Mouse (Mus musculus) forebrain, embryonic 11.5 days (tissue): ENCODE data around the gene Helt. TPM values are rescaled to one million over a fixed set of nuclear protein-coding genes. Genes with fewer than 3 reads are reported as not detected.

ENCODE experiments used
- ATAC-seq: fragments of 200-750 bp; cut with Nextera tagmentation; replicated peaks from 2 replicates; pipeline ENCODE4 v1.8.0; 2017; ENCODE audit warnings: moderate TSS enrichment; ENCODE audit not compliant: low FRiP score
- DNase-seq: peaks from one replicate; pipeline ENCODE4 v3.0.0-alpha.2; 2017; ENCODE audit warnings: low spot score
- H3K27ac ChIP-seq: fragments of 300-500 bp; sonication (generic); 2 replicates; pipeline ENCODE4 v1.5.1; 2014; ENCODE audit warnings: low read depth, low read length
- H3K27me3 ChIP-seq: fragments of 300-500 bp; sonication (generic); 2 replicates; pipeline ENCODE4 v1.6.1; 2014; ENCODE audit warnings: mild to moderate bottlenecking, low read length, mixed read lengths; ENCODE audit not compliant: control insufficient read depth, insufficient read depth
- H3K36me3 ChIP-seq: fragments of 300-500 bp; sonication (generic); 2 replicates; pipeline ENCODE4 v1.6.1; 2014; ENCODE audit warnings: mild to moderate bottlenecking, low read length, moderate library complexity, mixed read lengths; ENCODE audit not compliant: control insufficient read depth, insufficient read depth
- H3K4me1 ChIP-seq: fragments of 300-500 bp; sonication (generic); replicated peaks from 2 replicates; pipeline ENCODE4 v1.6.1; 2014; ENCODE audit warnings: low read length, mixed read lengths; ENCODE audit not compliant: control insufficient read depth, insufficient read depth
- H3K4me2 ChIP-seq: fragments of 300-500 bp; sonication (generic); 2 replicates; pipeline ENCODE4 v1.6.1; 2014; ENCODE audit warnings: low read depth, mild to moderate bottlenecking, low read length, moderate library complexity, mixed read lengths; ENCODE audit not compliant: severe bottlenecking
- H3K4me3 ChIP-seq: fragments of 300-500 bp; sonication (generic); 2 replicates; pipeline ENCODE4 v1.5.1; 2014; ENCODE audit warnings: low read depth, low read length
- H3K9ac ChIP-seq: fragments of 300-500 bp; sonication (generic); 2 replicates; pipeline ENCODE4 v1.6.1; 2014; ENCODE audit warnings: low read length
- H3K9me3 ChIP-seq: fragments of 300-500 bp; sonication (generic); 2 replicates; pipeline ENCODE4 v1.6.1; 2016; ENCODE audit warnings: low read length, mixed read lengths; ENCODE audit not compliant: control insufficient read depth
- WGBS: fragments of 180-500 bp; shearing (Covaris S2); extraction: QIAGEN DNeasy Blood & Tissue Kit; methylation state at CpG from one replicate; pipeline ENCODE4 v1.1.7; 2014; 5-methylcytosine and 5-hydroxymethylcytosine counted together
- polyA plus RNA-seq: library from polyadenylated mRNA; unstranded; fragments of >200 nt; fragmentation: Nextera tagmentation; extraction: Ambion mirVana; gene quantifications from 2 replicates; pipeline ENCODE4 v1.2.1, GENCODE M21; 2014

The Helt gene
- polyA plus RNA-seq, 1 experiment from 2014 or later: 7.4 TPM

DNA sequence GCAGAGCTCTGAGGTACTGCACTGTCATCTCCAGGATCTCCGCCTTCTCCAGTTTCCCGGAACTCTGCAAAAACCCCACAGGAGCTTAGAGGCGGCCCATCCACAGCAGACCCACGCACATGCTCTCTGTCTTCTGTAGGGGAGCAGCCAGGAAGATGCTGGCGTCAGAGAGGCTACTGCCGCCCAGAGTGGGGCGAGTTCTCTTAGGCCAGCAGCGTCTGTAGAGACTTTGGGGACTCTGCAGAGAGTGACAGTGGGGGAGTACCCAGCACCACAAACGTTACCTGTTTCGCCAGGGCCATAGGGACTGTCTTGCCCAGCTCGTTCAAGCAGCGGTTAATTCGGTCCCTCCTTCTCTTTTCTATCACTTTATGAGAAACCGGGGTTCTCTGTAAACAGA, 1.3 kb downstream of the Helt start:
- ATAC-seq: no peak
- Histone ChIP-seq H3K9me3 (no peaks in the 10 kb centered on the region), H3K4me1 (peaks cover 31% of the 10 kb centered on the region), H3K27me3 (peaks cover 71% of the 10 kb centered on the region), H3K4me2 (peak overlapping the region; percentile 50; the same call in 1 of the 2 replicates), H3K36me3 (no peaks in the 10 kb centered on the region), H3K27ac (no peak overlapping the region), H3K4me3 (peak overlapping the region; percentile 4; the same call in 1 of the 2 replicates), H3K9ac (no peak overlapping the region)
- WGBS: 2% methylated on average over 14 of the region's 14 CpGs
- no peak for DNase-seq

GRCm38 (mm10) chr8:46291931-46292675, 2.4 kb downstream of the Helt start:
- 2% methylated on average over 33 of the region's 33 CpGs for WGBS

DNA sequence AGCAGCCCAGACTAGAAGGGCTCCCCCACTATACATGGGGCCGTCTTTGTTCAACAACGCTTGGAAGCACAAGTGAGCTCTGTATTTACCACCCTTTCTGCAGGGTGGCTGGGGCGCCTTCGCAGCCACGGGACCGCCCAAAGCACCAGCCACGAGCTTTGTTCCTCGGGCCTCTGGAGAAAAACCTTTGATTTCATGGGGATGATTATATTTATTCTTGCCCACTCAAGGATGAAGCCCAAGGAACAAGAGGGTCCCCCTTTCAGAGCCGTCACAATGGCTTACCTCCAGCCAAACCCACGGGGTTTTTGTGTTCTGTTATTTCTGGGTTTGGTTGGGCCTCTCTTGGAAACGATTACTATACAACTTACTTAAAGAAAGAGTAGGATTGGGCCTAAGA, 5.2 kb downstream of the Helt start:
- H3K4me3 ChIP-seq: no peak overlapping the region
- no peak overlapping the region for H3K27ac ChIP-seq
- peaks cover 37% of the 10 kb centered on the region for H3K27me3 ChIP-seq
- no peak overlapping the region for H3K9ac ChIP-seq
- ATAC-seq (peak; percentile 68), DNase-seq (peak; percentile 74)
- no peaks in the 10 kb centered on the region for H3K9me3 ChIP-seq
- no peaks in the 10 kb centered on the region for H3K36me3 ChIP-seq
- H3K4me2 ChIP-seq: no peak overlapping the region
- H3K4me1 ChIP-seq: peaks cover 22% of the 10 kb centered on the region
- 5% methylated on average over 11 of the region's 11 CpGs for whole genome bisulfite sequencing

More at GRCm38 (mm10) chr8:46291931-46292675, 2.4 kb downstream of the Helt start:
- H3K27ac ChIP-seq: no peak overlapping the region
- H3K27me3 ChIP-seq: peaks cover 62% of the 10 kb centered on the region
- no peaks in the 10 kb centered on the region for H3K9me3 ChIP-seq
- no peaks in the 10 kb centered on the region for H3K36me3 ChIP-seq
- peaks cover 31% of the 10 kb centered on the region for H3K4me1 ChIP-seq
- H3K4me3 ChIP-seq: peak overlapping the region; percentile 18
- ATAC-seq (no peak), DNase-seq (peak; percentile 59)
- H3K9ac ChIP-seq: no peak overlapping the region
- H3K4me2 ChIP-seq: peak overlapping the region; percentile 36

- WGBS: 87% methylated on average over 6 of the region's 6 CpGs
- Histone ChIP-seq H3K4me2 (no peak overlapping the region), H3K4me3 (no peak overlapping the region), H3K9ac (no peak overlapping the region), H3K4me1 (peaks cover 19% of the 10 kb centered on the region), H3K9me3 (no peaks in the 10 kb centered on the region), H3K36me3 (no peaks in the 10 kb centered on the region), H3K27ac (no peak overlapping the region), H3K27me3 (peaks cover 24% of the 10 kb centered on the region)
- no peak for DNase-seq
- no peak for ATAC-seq
Observed at GRCm38 (mm10) chr8:46288021-46288420, 6.5 kb downstream of the Helt start.

GRCm38 (mm10) chr8:46285980-46286379, 8.5 kb downstream of the Helt start:
- no peak overlapping the region for H3K4me2 ChIP-seq
- H3K4me1 ChIP-seq: peaks cover 6% of the 10 kb centered on the region; the same call in 1 of the 2 replicates
- DNase-seq (no peak), ATAC-seq (no peak)
- H3K9me3 ChIP-seq: no peaks in the 10 kb centered on the region
- H3K27me3 ChIP-seq: peaks cover 4% of the 10 kb centered on the region
- no peak overlapping the region for H3K27ac ChIP-seq
- H3K4me3 ChIP-seq: no peak overlapping the region
- H3K9ac ChIP-seq: no peak overlapping the region
- no peaks in the 10 kb centered on the region for H3K36me3 ChIP-seq
- 86% methylated on average over 4 of the region's 4 CpGs for WGBS

GRCm38 (mm10) chr8:46281536-46281935, 12.9 kb downstream of the Helt start:
- DNase-seq: peak; percentile 84
- H3K9me3 ChIP-seq: no peaks in the 10 kb centered on the region
- no peak overlapping the region for H3K4me2 ChIP-seq
- no peak overlapping the region for H3K4me3 ChIP-seq
- ATAC-seq: no peak
- 15% methylated on average over 13 of the region's 13 CpGs for WGBS
- no peaks in the 10 kb centered on the region for H3K27me3 ChIP-seq
- no peaks in the 10 kb centered on the region for H3K4me1 ChIP-seq
- no peaks in the 10 kb centered on the region for H3K36me3 ChIP-seq
- H3K9ac ChIP-seq: no peak overlapping the region
- H3K27ac ChIP-seq: no peak overlapping the region

GRCm38 (mm10) chr8:46276939-46277338, 17.5 kb downstream of the Helt start:
- H3K4me3 ChIP-seq: no peak overlapping the region
- H3K4me2 ChIP-seq: no peak overlapping the region
- ATAC-seq (no peak), DNase-seq (no peak)
- H3K4me1 ChIP-seq: no peaks in the 10 kb centered on the region
- no peak overlapping the region for H3K9ac ChIP-seq
- H3K9me3 ChIP-seq: no peaks in the 10 kb centered on the region
- no peak overlapping the region for H3K27ac ChIP-seq
- H3K27me3 ChIP-seq: no peaks in the 10 kb centered on the region
- no peaks in the 10 kb centered on the region for H3K36me3 ChIP-seq
- WGBS: 91% methylated on average over 14 of the region's 14 CpGs

DNA sequence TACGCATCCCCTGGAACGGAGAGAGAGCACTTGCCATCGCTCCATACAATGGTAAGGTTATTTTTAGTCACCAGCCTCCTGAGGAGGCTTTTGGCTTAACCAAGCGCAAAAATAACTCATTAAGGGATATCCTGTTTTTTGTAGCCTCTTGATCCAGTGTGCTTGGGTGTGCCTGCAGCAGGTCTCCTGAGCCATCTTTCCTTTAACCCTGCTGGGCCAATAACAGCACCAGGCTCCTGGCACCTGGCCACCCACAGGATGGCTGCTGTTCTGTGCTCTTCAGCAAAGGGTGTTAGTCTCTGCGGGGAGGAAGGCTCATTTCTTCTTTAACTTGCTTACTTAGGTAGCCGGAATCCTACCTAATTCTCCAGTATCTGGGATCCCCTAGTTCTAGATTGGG, 23.7 kb downstream of the Helt start:
- 36% methylated on average over 6 of the region's 6 CpGs for WGBS
- no peak overlapping the region for H3K27ac ChIP-seq
- no peaks in the 10 kb centered on the region for H3K9me3 ChIP-seq
- no peaks in the 10 kb centered on the region for H3K27me3 ChIP-seq
- H3K9ac ChIP-seq: no peak overlapping the region
- H3K4me2 ChIP-seq: no peak overlapping the region
- no peak overlapping the region for H3K4me3 ChIP-seq
- H3K4me1 ChIP-seq: peaks cover 5% of the 10 kb centered on the region
- DNase-seq (no peak), ATAC-seq (no peak)
- no peaks in the 10 kb centered on the region for H3K36me3 ChIP-seq

- no peak for ATAC-seq
- Histone ChIP-seq H3K4me2 (no peak overlapping the region), H3K27me3 (no peaks in the 10 kb centered on the region), H3K4me3 (no peak overlapping the region), H3K36me3 (no peaks in the 10 kb centered on the region), H3K27ac (no peak overlapping the region), H3K4me1 (peaks cover 5% of the 10 kb centered on the region), H3K9ac (no peak overlapping the region), H3K9me3 (no peaks in the 10 kb centered on the region)
- DNase-seq: no peak
- 43% methylated on average over 3 of the region's 3 CpGs for WGBS
Observed at GRCm38 (mm10) chr8:46270147-46270546, 24.3 kb downstream of the Helt start.
